Comparison of ENCODE assay signal across 8 mouse cellular contexts in the genomic region with DNA sequence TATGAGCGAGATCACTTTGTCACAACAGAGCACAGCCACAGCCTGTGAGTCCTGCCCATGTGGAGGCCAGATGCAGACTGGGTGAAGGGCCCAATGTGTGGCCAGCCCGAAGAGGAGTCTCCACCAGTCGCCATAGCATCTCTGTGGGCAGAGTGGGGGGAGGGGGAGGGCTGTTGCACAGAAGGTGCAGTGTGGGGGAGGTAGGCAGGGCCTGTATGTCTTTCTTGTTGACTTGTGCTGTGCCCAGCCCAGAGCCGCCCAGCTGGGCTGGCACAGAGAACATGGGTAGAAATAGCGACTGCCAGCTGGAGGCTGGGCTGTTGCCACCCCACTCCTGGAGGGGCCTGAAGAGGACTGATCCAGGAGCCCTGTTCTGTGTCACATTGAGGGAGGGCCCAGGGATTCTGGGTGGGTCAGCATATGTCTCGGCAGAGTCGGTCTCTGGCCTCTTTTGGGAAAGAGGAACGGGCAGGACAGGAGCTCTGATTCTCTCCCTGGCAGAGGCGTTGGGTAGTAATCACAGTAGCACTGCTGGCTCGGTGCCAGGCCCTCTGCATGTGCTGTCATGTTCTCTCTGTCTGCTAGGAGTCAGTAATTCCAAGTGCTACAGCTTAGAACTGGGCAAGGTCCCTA. TPM values are rescaled to one million over a fixed set of nuclear protein-coding genes. Genes with fewer than 3 reads are reported as not detected.
DNase-seq lines count a peak whose midpoint lies in the region; ATAC-seq lines count a peak whose summit lies in the region.

No protein-coding gene starts in this region.

- peak; percentile 67 to 72 for DNase-seq in adrenal gland, adult 18-20 months (ENCODE audit: low spot score in 2 of 2)
- peak; percentile 98 for DNase-seq in cerebellum, postnatal 10 days
- DNase-seq in gastrocnemius, postnatal 10 days: peak; percentile 87
- peak; percentile 82 for DNase-seq in hindbrain, embryonic 14.5 days (ENCODE audit: low spot score)
- DNase-seq in layer of hippocampus, postnatal 36 days: peak; percentile 67 to 74
- peak; percentile 87 for DNase-seq in testis, postnatal 10 days (ENCODE audit: low spot score)
- DNase-seq in c-Kit-positive CD71-positive TER-119-positive erythroid progenitor cells, embryonic 14.5 days (ENCODE audit: low spot score): no peak

- H3K27ac ChIP-seq in hindbrain, embryonic 14.5 days: peak overlapping the region; percentile 68
- H3K27ac ChIP-seq in midbrain, embryonic 13.5 days: peak overlapping the region; percentile 70

- WGBS in hindbrain, embryonic 14.5 days: 30% methylated on average over 10 of the region's 10 CpGs
- 49% methylated on average over 10 of the region's 10 CpGs for WGBS in midbrain, embryonic 13.5 days

- H3K27me3 ChIP-seq in hindbrain, embryonic 14.5 days (ENCODE audit: control insufficient read depth, insufficient read depth, low read length): no peaks in the 10 kb centered on the region
- H3K27me3 ChIP-seq in midbrain, embryonic 13.5 days: no peaks in the 10 kb centered on the region

- H3K36me3 ChIP-seq in hindbrain, embryonic 14.5 days (replicated peaks; ENCODE audit: control insufficient read depth, insufficient read depth): 0 out of 2 replicates have a peak, but pooled peaks cover 4% of the 10 kb centered on the region
- peaks cover 10% of the 10 kb centered on the region; the same call in 1 of the 2 replicates for H3K36me3 ChIP-seq in midbrain, embryonic 13.5 days

- H3K4me1 ChIP-seq in hindbrain, embryonic 14.5 days (replicated peaks; ENCODE audit: control insufficient read depth, insufficient read depth, low read length): peaks cover 69% of the 10 kb centered on the region
- H3K4me1 ChIP-seq in midbrain, embryonic 13.5 days (replicated peaks): peaks cover 80% of the 10 kb centered on the region

- no peak overlapping the region; the same call in 1 of the 2 replicates for H3K9ac ChIP-seq in hindbrain, embryonic 14.5 days
- H3K9ac ChIP-seq in midbrain, embryonic 13.5 days (replicated peaks): no peak overlapping the region; the same call in 1 of the 2 replicates

- H3K4me3 ChIP-seq in hindbrain, embryonic 14.5 days (replicated peaks; ENCODE audit: low read length): no peak overlapping the region
- H3K4me3 ChIP-seq in midbrain, embryonic 13.5 days (replicated peaks): no peak overlapping the region

- H3K9me3 ChIP-seq in hindbrain, embryonic 14.5 days (ENCODE audit: control insufficient read depth, low read length): no peaks in the 10 kb centered on the region
- no peaks in the 10 kb centered on the region for H3K9me3 ChIP-seq in midbrain, embryonic 13.5 days

- ATAC-seq in hindbrain, embryonic 14.5 days (ENCODE audit: low FRiP score): peak; percentile 72
- ATAC-seq in midbrain, embryonic 13.5 days: peak; percentile 39

- H3K4me2 ChIP-seq in hindbrain, embryonic 14.5 days (replicated peaks): no peak overlapping the region
- no peak overlapping the region for H3K4me2 ChIP-seq in midbrain, embryonic 13.5 days (replicated peaks)

RNA-seq across cellular contexts. Expression of a gene that starts 18.2 kb away (rescaled TPM):
- 1 to 10 TPM; 4.2 to 5.8 TPM for total RNA-seq in adrenal gland, adult 18-20 months (2021)
- total RNA-seq in gastrocnemius, postnatal 10 days (2021): 10 to 100 TPM; 17.6 to 18.6 TPM
- 213 TPM in 2 replicates for polyA plus RNA-seq in hindbrain, embryonic 14.5 days (2014; fragmentation: Nextera tagmentation; extraction: Ambion mirVana)
- total RNA-seq in layer of hippocampus, postnatal 36 days (2021): 100 to 1,000 TPM; 291 to 311 TPM
- polyA plus RNA-seq in midbrain, embryonic 13.5 days (2015; fragmentation: Nextera tagmentation; extraction: Ambion mirVana): 116 and 120 TPM in 2 replicates

RNA-seq across cellular contexts. Expression of a gene that starts 50.4 kb away (rescaled TPM):
- total RNA-seq in adrenal gland, adult 18-20 months (2021): 1 to 10 TPM in 1 of 2 experiments, under 1 TPM in 1; 0.73 to 1.5 TPM
- 10 to 100 TPM; 38.8 to 50.5 TPM for total RNA-seq in gastrocnemius, postnatal 10 days (2021)
- polyA plus RNA-seq in hindbrain, embryonic 14.5 days (2014; fragmentation: Nextera tagmentation; extraction: Ambion mirVana): 0.14 and 0.37 TPM in 2 replicates
- total RNA-seq in layer of hippocampus, postnatal 36 days (2021): under 1 TPM; 0.23 to 0.35 TPM
- polyA plus RNA-seq in midbrain, embryonic 13.5 days (2015; fragmentation: Nextera tagmentation; extraction: Ambion mirVana): 0.05 and 0.15 TPM in 2 replicates

Comparison
In these comparisons a context has a peak if more than half of its experiments do, and no peak if none do; other contexts are left out.
1. RNA of a gene that starts 18.2 kb away (total RNA-seq): 291 to 311 TPM in layer of hippocampus, postnatal 36 days; 17.6 to 18.6 TPM in gastrocnemius, postnatal 10 days and 4.2 to 5.8 TPM in adrenal gland, adult 18-20 months; every median in the first group is over 10 times any median in the second.
2. RNA of a gene that starts 50.4 kb away (total RNA-seq): 38.8 to 50.5 TPM in gastrocnemius, postnatal 10 days; 0.73 to 1.5 TPM in adrenal gland, adult 18-20 months and 0.23 to 0.35 TPM in layer of hippocampus, postnatal 36 days; every median in the first group is over 10 times any median in the second.